Mouse (Mus musculus) embryonic facial prominence, embryonic 12.5 days (tissue): Measurements from ENCODE around the gene Paqr4. TPM values are rescaled to one million over a fixed set of nuclear protein-coding genes. Genes with fewer than 3 reads are reported as not detected.

Experiments
- ATAC-seq: fragments of 200-750 bp; cut with Nextera tagmentation; 2 replicates; pipeline ENCODE4 v1.8.0; 2017; ENCODE audit not compliant: insufficient number of reproducible peaks, insufficient read depth, low FRiP score, low TSS enrichment
- H3K27ac ChIP-seq: fragments of 300-500 bp; sonication (generic); 2 replicates; pipeline ENCODE4 v1.5.1; 2016; ENCODE audit warnings: mild to moderate bottlenecking
- H3K27me3 ChIP-seq: fragments of 300-500 bp; sonication (generic); 2 replicates; pipeline ENCODE4 v1.6.1; 2016; ENCODE audit warnings: mild to moderate bottlenecking, moderate library complexity
- H3K36me3 ChIP-seq: fragments of 300-500 bp; sonication (generic); 2 replicates; pipeline ENCODE4 v1.6.1; 2016; ENCODE audit warnings: mild to moderate bottlenecking
- H3K4me1 ChIP-seq: fragments of 300-500 bp; sonication (generic); 2 replicates; pipeline ENCODE4 v1.6.1; 2016
- H3K4me2 ChIP-seq: fragments of 300-500 bp; sonication (generic); replicated peaks from 2 replicates; pipeline ENCODE4 v1.6.1; 2016; ENCODE audit warnings: mild to moderate bottlenecking, moderate library complexity
- H3K4me3 ChIP-seq: fragments of 300-500 bp; sonication (generic); 2 replicates; pipeline ENCODE4 v1.5.1; 2016; ENCODE audit warnings: mild to moderate bottlenecking
- H3K9ac ChIP-seq: fragments of 300-500 bp; sonication (generic); 2 replicates; pipeline ENCODE4 v1.6.1; 2016; ENCODE audit warnings: mild to moderate bottlenecking, moderate library complexity
- H3K9me3 ChIP-seq: fragments of 300-500 bp; sonication (generic); 2 replicates; pipeline ENCODE4 v1.6.1; 2016; ENCODE audit warnings: mild to moderate bottlenecking, moderate library complexity
- WGBS: fragments of 180-500 bp; shearing (Covaris S2); methylation state at CpG from one replicate; pipeline ENCODE4 v1.1.7; 2016; 5-methylcytosine and 5-hydroxymethylcytosine counted together
- polyA plus RNA-seq: library from polyadenylated mRNA; unstranded; fragments of >200 nt; fragmentation: Nextera tagmentation; extraction: Ambion mirVana; gene quantifications from 2 replicates; pipeline ENCODE4 v1.2.1, GENCODE M21; 2016

Gene Paqr4
- polyA plus RNA-seq, 1 experiment from 2014 or later: 14.8 TPM

DNA sequence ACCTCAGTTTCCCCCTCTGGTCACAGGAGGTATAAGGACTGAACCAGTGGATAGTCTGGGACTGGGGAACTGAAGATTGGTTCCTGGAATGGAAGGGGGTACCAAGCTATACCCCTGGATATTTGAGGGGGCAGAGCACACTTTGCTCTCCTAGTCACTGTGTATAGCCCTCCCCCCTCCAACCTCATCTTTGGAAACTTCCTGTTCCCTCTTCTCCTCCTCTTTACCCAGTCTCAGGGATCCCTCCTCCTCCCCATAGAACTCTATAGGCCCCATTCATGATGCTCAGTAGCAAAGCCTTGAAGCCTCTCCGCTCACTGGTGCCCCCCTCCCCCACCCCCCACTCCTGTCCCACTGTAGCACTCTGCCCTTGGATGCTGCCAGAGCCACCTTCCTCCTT is 21.2 kb downstream of the Paqr4 start:
- no peak overlapping the region for H3K27ac ChIP-seq
- no peak overlapping the region for H3K4me2 ChIP-seq
- no peak overlapping the region for H3K9ac ChIP-seq
- no peaks in the 10 kb centered on the region for H3K9me3 ChIP-seq
- H3K27me3 ChIP-seq: no peaks in the 10 kb centered on the region
- no peak for ATAC-seq
- no peaks in the 10 kb centered on the region for H3K36me3 ChIP-seq
- H3K4me3 ChIP-seq: no peak overlapping the region
- 27% methylated on average over 1 of the region's 1 CpGs for WGBS
- H3K4me1 ChIP-seq: no peaks in the 10 kb centered on the region

DNA sequence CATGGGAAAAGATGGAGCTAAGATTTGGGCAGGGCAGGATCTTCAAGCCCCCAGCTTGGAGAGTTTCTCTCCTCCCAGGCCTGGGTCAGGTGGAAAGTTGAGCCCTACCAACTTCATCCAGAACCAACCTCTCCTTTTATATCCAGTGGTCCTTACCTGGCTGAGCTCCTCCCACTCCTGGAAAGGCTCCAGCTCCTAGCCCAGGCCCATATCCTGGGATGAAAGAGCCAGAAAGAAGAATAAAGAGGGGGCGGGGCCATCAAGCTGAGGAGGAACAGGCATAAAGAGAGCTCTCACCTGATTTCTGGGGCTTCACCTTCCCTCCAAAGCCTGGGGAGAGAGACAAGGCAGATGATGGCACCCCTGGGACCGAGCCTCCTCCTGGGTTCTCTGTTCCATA is 23.7 kb downstream of the Paqr4 start:
- Histone ChIP-seq H3K27ac (no peak overlapping the region), H3K27me3 (no peaks in the 10 kb centered on the region), H3K4me2 (no peak overlapping the region), H3K4me3 (no peak overlapping the region), H3K4me1 (no peaks in the 10 kb centered on the region), H3K36me3 (no peaks in the 10 kb centered on the region), H3K9ac (no peak overlapping the region), H3K9me3 (no peaks in the 10 kb centered on the region)
- ATAC-seq: no peak
- 67% methylated on average over 2 of the region's 2 CpGs for WGBS

DNA sequence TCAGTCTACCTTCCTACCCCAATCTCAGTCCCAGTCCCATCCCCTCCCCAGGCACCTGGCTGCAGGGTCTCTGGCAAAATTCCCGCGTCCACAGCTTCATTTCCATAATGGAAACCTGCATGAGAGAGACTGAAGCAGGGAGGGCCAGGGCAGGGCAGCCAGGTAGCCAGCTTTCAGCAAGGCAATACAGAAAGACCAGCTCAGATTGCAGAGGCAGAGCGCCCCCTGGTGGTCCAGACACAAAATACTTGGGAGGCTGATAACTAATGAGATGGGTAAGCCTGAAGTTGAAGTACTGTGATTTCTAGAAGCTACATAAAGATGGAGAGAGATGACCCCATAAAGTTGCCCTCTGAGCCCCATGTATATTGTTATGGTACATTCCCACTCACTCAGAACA is 34.5 kb downstream of the Paqr4 start:
- H3K36me3 ChIP-seq: no peaks in the 10 kb centered on the region
- peaks cover 10% of the 10 kb centered on the region; the same call in 1 of the 2 replicates for H3K4me1 ChIP-seq
- no peak overlapping the region for H3K27ac ChIP-seq
- no peak overlapping the region for H3K9ac ChIP-seq
- peaks cover 9% of the 10 kb centered on the region; the same call in 1 of the 2 replicates for H3K27me3 ChIP-seq
- H3K4me3 ChIP-seq: no peak overlapping the region
- 0 out of 2 replicates have a peak, but pooled peaks have one; percentile 13 for ATAC-seq
- no peaks in the 10 kb centered on the region for H3K9me3 ChIP-seq
- WGBS: 1% methylated on average over 3 of the region's 3 CpGs
- H3K4me2 ChIP-seq: no peak overlapping the region

DNA sequence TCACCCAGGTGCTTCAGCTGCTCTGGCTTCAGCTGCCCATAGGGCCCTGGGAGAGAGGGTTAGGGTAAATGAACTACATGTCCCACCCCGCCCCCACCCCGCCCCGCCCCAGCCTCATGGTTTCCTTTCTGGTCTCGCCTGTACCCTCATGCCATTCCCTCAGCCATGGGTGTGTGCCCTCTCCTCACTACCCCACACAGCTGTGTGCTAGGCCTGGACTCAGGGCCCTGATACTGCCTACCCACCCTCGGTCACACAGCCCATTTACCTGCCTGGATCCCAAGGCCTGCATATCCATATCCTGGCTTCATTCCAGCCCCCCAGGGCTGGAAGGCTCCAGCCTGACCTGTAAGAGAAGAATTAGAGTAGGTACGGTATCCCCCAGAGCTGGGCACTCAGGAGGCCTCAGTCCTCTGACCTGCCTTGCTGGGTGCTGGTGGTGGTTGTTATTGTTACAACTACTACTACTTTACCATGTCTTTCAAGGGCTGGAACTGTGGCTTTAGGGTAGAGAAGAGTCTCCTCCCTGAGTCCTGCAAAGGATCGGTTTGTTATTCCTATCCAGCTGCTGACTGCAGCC is 35.1 kb downstream of the Paqr4 start:
- Histone ChIP-seq H3K4me2 (no peak overlapping the region), H3K36me3 (no peaks in the 10 kb centered on the region), H3K9ac (no peak overlapping the region), H3K27me3 (peaks cover 15% of the 10 kb centered on the region), H3K27ac (no peak overlapping the region), H3K4me1 (peaks cover 10% of the 10 kb centered on the region; the same call in 1 of the 2 replicates), H3K9me3 (no peaks in the 10 kb centered on the region), H3K4me3 (no peak overlapping the region)
- WGBS: 73% methylated on average over 7 of the region's 7 CpGs
- peak; percentile 52; the same call in 1 of the 2 replicates for ATAC-seq

DNA sequence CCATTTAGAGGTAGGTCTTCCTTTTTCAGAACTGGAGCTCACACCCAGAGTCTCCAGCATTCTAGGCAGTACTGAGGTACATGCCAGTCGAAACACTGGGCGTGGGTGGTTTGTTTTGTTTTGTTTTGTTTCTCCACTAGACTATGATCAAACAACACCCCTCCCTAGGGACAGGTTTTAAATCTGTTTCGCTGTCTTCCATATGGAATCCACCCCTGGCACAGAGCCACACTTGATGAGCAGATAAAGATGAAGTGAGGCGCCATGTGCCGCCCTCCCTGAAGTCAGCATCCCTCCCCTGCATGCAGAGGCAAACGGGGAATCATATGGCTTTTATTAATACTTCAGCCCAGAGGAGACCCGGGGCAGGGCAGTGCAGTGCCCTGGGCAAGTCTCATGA is 35.9 kb downstream of the Paqr4 start:
- Histone ChIP-seq H3K36me3 (no peaks in the 10 kb centered on the region), H3K4me1 (peaks cover 12% of the 10 kb centered on the region; the same call in 1 of the 2 replicates), H3K27me3 (peaks cover 23% of the 10 kb centered on the region), H3K4me3 (no peak overlapping the region), H3K27ac (no peak overlapping the region), H3K9ac (no peak overlapping the region), H3K9me3 (no peaks in the 10 kb centered on the region), H3K4me2 (no peak overlapping the region)
- ATAC-seq: no peak
- WGBS: 23% methylated on average over 7 of the region's 7 CpGs

DNA sequence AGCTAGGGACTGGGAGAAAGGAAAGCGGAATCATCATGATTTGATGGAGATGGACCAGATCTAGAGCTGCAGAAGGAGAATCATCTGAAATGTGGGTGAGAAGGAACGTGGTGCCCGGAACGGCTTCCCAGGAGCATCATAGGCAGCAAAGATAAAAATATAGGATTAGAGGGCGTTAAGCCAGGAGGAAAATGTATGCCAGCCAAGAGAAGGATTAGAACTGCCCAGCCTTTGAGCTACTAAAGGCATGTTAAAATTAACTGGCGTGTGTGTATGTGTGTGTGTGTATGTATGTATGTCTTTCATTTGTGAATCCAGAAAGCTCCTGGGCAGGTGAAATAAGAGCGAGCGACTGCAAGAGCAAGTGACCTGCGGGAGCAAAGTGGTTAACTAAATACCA is 37.4 kb downstream of the Paqr4 start:
- Histone ChIP-seq H3K9me3 (no peaks in the 10 kb centered on the region), H3K4me1 (peaks cover 17% of the 10 kb centered on the region; the same call in 1 of the 2 replicates), H3K27ac (no peak overlapping the region), H3K36me3 (no peaks in the 10 kb centered on the region), H3K4me2 (no peak overlapping the region), H3K4me3 (no peak overlapping the region), H3K9ac (no peak overlapping the region), H3K27me3 (peaks cover 37% of the 10 kb centered on the region)
- ATAC-seq: no peak
- WGBS: 84% methylated on average over 9 of the region's 9 CpGs

DNA sequence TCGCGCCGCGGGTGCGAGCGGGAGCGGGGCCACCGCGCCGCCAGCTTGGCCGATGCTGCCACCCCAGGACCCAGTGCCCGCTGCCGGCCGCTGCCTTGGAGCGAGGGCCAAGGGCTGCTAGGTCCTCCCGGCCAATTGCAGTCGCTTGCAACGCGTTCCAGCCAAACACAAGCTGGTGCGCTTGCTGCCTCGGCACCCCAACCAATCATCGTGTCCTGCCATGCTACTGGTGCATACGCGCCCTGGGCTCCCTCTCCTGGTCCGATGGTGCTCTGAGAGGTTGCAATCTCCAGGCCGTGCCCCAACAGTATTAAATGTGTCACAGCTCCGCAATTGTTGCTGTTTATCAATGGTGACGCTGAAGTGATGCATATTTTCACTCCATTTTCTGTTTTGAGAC is 40.6 kb downstream of the Paqr4 start:
- Histone ChIP-seq H3K4me1 (peaks cover 19% of the 10 kb centered on the region), H3K9me3 (no peaks in the 10 kb centered on the region), H3K27ac (no peak overlapping the region), H3K27me3 (peaks cover 37% of the 10 kb centered on the region), H3K4me2 (peak overlapping the region; percentile 100), H3K9ac (peak overlapping the region; percentile 61), H3K36me3 (no peaks in the 10 kb centered on the region), H3K4me3 (peak overlapping the region; percentile 66)
- WGBS: 1% methylated on average over 26 of the region's 28 CpGs
- peak; percentile 88 for ATAC-seq

DNA sequence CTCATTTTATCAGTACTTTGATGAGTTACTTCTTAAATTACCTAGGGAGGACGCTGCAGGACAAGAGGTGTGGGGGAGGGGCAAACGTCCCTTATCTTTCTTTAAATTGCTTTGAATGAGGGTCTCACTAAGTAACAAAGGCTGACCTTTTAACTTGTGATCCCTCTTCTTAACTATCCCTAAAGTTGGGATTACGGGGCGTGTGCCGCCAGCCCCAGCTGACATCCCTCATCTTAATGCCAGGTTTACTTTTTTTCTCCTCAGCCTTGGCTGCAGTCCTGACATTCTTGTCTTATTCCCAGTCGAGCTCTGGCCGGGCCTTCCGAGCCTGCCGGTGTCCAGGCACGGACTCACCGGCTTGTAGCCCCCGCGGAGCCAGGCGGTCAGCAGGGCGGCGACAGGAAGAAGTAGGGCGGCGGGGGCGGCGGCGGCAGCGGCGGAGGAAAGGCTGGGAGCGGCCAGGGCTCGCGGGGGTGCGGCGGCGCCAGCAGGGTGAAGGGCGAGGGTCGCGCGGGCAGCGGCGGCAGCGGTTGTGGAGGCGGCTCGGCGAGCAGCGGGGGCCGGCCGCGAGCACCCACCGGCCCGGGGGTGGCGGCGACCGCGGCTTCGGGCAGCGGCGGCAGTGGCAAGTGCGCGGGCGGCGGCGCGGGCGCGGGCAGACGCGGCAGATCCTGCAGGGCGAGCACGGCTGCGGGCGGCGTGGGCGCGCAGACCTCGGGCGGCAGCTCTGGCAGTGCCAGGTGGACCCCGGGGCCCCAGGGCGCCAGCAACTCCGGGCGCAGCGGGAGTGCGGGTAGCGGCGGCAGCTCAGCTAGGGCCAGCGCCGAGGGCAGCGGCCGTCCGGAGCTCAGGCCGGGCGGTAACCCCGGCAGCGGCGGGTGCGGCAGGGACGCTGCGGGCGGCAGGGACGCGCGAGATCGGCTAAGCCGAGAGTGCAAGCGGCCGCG is 41.3 kb downstream of the Paqr4 start:
- Histone ChIP-seq H3K36me3 (no peaks in the 10 kb centered on the region), H3K27me3 (peaks cover 37% of the 10 kb centered on the region), H3K4me3 (peak overlapping the region; percentile 66), H3K9ac (peak overlapping the region; percentile 61), H3K9me3 (no peaks in the 10 kb centered on the region), H3K4me2 (peak overlapping the region; percentile 100), H3K27ac (no peak overlapping the region), H3K4me1 (peaks cover 14% of the 10 kb centered on the region)
- ATAC-seq: 0 out of 2 replicates have a peak, but pooled peaks have one; percentile 12
- under 1% methylated on average over 85 of the region's 101 CpGs for WGBS

DNA sequence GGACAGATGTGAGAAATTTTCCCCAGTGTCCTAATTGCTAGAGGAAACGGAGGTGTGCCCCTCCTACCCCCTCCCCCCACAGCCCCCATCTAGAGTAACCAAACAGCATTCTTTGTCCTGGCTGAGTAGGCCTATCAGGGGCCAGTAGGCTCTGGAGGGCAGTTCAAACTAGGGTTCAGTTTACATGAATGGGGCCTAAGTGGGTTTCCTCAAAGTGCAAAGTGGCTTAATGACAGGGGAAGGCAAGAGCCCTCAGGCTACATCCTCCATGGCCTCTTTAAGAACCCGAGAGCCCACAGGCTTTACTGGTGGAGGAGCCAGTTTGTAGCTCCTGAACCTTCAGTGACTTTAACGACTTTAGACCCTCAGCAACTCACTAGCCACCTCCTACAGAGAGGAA is 44.9 kb downstream of the Paqr4 start:
- no peak overlapping the region for H3K4me2 ChIP-seq
- ATAC-seq: 0 out of 2 replicates have a peak, but pooled peaks have one; percentile 24

DNA sequence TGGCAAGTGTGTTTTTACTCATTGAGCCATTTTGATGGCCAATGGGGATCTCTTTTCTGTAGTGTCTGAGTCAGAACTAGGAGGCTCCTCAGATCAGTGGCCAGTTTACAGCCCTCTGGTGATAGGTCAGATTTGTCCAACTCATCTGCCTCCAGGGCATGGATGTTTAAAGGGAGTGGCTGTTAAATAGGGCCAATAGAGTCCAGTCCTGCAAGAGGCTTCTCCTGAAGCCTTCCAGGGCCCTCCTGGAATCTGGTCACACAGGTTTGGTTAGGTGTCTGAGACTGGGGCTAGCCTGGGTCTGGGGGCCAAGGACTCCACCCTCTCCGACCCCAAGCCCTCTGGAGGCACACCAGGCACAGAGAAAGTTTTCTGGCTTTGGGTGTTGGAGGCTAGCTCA is 46.2 kb downstream of the Paqr4 start:
- Histone ChIP-seq H3K9ac (no peak overlapping the region), H3K4me1 (peaks cover 10% of the 10 kb centered on the region), H3K4me3 (no peak overlapping the region), H3K4me2 (no peak overlapping the region), H3K36me3 (no peaks in the 10 kb centered on the region), H3K9me3 (no peaks in the 10 kb centered on the region), H3K27ac (no peak overlapping the region), H3K27me3 (peaks cover 21% of the 10 kb centered on the region)
- WGBS: 55% methylated on average over 1 of the region's 1 CpGs
- no peak for ATAC-seq

More for the DNA sequence above, 44.9 kb downstream of the Paqr4 start:
- 4% methylated on average over 3 of the region's 3 CpGs for WGBS
- Histone ChIP-seq H3K27ac (no peak overlapping the region), H3K9ac (no peak overlapping the region), H3K36me3 (no peaks in the 10 kb centered on the region), H3K4me3 (no peak overlapping the region), H3K4me1 (peaks cover 14% of the 10 kb centered on the region), H3K27me3 (peaks cover 33% of the 10 kb centered on the region), H3K9me3 (no peaks in the 10 kb centered on the region)
